Mouse (Mus musculus) lung, postnatal 0 days (tissue): ENCODE data around the gene Gm49321.

Experiments
- CTCF ChIP-seq: IDR thresholded peaks from 2 replicates; pipeline ENCODE4 v1.5.1; 2016; ENCODE audit warnings: antibody characterized with exemption, mild to moderate bottlenecking
- EP300 ChIP-seq: IDR thresholded peaks from 2 replicates; pipeline ENCODE4 v1.6.1; 2016; ENCODE audit warnings: antibody characterized with exemption, mild to moderate bottlenecking, control low read depth

- TF ChIP-seq EP300 (no peak), CTCF (no peak)
Measured at GRCm38 (mm10) chr12:73998128-73998456, 60.6 kb downstream of the Gm49321 start.
